Mouse (Mus musculus) ovary, postnatal 10 days (tissue): ENCODE results near the gene Lpp.

ENCODE experiments used
- DNase-seq: peaks from one replicate; pipeline ENCODE4 v3.0.0; 2022; ENCODE audit warnings: low spot score

Lpp gene

GRCm38 (mm10) chr16:24884017-24884416 lies 490.7 kb downstream of the Lpp start:
- DNase-seq = no peak

GRCm38 (mm10) chr16:24886346-24886745 lies 493.0 kb downstream of the Lpp start:
- no peak for DNase-seq

DNA sequence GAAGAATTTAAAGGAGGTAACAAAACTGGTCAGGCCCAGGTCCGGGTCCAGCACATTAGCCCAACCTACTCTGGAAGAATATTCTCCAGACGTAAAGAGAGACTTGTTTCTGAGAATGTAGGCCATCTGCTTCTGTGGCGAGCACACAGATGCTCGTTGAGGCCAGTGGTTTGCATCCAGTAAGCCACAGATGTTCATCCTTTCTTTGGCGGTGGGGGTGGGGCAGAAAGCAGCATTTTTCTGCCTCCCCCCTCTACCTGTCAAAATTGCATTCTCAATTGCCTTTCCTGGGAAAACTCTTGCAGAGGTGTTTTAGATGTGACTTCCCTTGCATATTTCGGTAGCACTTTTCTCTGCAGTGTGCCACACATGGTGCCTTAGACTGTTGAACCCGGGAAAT lies 493.6 kb downstream of the Lpp start:
- no peak for DNase-seq

GRCm38 (mm10) chr16:24891453-24891852 lies 498.1 kb downstream of the Lpp start:
- no peak for DNase-seq

DNA sequence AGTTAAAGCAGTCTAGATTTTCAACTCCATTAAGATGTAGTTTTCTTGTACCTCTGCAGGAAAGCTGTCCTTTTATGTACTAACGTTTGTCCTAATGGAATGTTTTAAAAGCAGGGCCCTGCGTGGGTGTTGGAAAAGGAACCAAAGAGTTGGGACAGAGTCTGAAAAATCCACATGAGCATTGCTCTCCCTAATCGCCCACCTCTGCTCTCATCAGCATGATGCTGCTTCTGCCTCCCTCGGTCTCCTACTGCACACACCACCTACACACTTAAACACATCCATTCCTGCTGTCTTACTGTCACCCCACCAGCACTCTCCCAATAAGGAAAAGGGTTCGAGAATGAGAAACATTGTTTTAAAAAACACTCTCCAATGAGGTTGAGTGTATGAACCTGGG lies 501.9 kb downstream of the Lpp start:
- no peak for DNase-seq

DNA sequence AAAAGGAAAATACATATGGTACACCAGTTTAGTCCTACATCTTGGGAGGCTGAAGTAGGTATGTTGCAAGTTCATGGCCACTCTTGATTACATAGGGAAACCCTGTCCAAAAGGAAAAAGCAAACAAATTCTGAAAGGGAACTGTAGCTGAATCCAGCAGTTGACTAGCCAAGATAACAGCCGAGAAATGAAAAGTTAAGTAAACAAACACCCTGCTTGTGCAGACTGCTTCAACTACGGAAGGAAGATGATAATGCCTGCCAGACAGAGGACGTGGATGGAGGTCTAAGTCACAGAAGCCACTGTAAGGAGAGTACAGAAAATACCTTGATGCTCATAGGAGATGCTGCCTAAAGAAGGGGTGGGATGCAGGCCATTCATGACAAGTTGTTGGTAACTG lies 504.3 kb downstream of the Lpp start:
- DNase-seq = no peak

GRCm38 (mm10) chr16:24900241-24900796 lies 507.0 kb downstream of the Lpp start:
- DNase-seq = no peak

DNA sequence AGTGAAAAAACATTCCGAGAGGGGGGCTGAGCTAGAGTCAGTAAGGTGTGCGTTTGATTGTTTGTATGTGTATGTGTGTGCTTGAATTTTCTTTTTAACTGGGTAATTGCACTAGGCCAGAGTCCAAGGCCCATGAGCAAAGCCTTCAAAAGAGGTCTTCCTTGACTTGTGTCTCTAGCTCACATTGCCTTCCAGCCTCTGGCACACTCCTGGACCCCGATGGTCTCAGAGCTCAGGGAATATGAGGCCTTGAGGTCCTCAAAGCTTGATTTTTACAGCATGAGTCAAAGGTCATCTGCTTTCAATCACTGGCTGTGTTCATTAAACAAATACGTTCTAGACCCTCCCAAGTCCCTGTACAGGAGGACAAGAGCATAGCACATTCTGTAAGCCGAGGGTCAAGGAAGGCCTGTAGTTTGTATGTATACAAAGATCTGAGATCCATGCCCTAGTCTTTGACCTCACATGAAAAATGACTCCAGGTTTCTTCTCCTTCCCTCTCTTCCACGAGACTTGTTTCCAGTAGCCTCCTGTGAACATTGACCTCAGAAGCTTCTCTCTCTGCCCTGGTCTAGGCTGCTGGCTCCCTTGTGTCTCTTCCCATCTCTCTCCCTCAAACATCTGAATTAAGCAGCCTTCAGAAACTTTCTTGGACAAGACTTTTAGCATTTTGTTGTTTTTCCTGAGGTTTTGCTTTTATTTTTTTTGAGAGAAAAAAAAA lies 508.0 kb downstream of the Lpp start:
- DNase-seq = no peak

- DNase-seq = no peak
These were observed 508.8 kb downstream of the Lpp start for GRCm38 (mm10) chr16:24902111-24902510.

DNA sequence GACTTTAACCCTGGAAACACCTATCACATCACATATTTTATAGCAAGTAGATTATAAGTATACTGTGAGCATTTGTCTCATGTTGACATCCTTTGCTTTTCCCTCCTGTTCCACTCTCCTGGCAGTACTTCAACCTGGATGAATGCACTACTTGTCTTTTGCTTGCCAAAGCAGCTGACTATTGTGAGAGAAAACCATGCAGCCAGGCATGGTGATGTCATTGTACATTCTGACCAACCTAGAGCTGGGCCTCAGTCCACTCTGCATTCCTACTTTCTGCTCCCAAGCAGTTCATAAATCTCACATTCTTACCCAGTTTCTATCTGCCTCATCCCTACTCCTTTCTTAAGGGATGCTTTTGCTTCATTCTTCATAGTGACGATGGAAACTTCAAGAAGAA lies 515.6 kb downstream of the Lpp start:
- no peak for DNase-seq

DNA sequence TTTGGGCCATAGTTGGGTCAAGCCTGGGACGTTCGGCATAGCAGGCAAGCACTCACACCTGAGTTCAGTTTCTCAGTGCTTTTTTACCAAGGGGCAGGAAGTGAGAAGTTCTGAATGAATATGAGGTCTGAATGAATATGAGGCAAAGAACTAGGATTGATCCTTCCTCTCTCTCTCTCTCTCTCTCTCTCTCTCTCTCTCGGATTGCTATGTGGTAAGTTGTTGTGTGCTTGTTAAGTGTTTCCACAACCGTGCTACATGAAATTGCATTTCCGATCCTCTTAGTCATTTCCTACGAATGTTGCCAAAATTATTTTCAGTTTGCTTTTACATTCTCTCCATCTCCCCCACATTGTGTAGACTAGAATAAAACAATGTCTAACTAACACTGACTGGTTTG lies 517.0 kb downstream of the Lpp start:
- no peak for DNase-seq

GRCm38 (mm10) chr16:24910834-24911233 lies 517.5 kb downstream of the Lpp start:
- DNase-seq = no peak

GRCm38 (mm10) chr16:24912381-24912780 lies 519.1 kb downstream of the Lpp start:
- no peak for DNase-seq

DNA sequence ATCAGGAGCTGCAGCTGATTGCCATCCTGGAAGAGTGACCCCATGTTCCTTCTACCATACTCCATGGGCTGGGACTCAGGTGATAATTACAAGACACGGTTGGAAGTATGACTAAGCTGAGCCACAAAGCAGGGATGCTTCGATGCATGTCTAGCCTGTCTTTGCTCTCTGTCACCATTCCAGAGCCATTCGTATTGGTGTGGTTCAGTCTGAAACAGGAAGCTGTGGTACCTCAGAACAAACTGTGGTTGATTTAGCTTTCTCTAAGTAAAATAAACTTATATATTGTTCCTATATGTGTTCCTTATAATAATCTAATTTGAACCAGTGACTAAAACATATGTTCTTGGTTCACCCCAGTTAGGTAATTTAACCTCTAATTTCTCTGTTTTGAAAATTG lies 519.7 kb downstream of the Lpp start:
- no peak for DNase-seq

DNA sequence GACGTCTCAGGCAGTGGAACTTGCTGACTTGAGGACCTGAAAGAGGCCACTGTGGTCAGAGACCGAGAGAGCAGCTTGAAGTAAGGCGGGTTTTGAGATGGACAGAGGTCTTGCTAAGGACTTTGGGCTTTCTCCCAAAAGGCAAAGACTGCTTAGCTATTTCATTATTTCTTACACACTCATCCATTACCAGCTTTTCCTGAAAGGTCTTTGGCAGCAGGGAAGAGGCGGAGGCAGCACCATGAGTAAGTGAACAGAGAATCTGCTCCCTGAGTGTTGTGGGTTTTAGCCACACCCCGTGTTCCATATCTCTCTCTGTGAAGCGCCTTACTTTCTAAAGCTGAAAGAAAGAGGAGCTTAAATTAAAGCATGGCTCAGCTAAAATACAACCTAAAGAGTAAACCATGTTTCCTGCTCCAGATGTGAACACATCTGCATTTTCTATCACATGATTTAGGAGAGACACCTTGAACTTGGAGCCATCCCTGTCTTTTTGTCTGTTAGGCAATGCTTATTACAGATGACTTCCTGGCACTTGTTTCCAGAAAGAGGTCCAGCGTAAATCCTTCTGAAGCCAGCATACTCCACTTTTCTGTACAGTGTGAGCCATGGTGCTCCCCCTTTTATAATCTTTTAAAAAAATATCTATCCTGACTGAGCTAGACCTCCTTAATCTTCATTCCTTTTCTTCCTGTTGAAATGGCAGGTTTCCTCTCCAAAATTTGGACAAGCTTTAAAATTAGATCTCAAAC lies 520.5 kb downstream of the Lpp start:
- DNase-seq = no peak

DNA sequence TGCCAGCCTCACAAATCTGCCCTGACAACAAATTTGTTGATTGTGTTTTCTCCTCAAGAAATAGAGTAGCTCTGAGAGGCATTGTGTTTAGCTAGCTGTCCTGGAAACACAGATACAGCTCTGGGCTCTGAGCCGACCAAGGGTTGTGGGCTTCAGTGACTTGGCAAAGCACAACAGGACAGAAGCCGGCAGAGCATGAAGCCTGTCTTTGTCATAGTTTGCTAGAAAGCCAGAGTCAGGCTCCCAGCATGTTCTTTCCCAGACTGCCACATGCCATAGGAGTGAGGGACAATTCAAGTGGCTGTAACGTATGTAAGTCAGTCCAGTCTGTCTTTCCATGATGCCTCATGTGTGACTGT lies 521.1 kb downstream of the Lpp start:
- DNase-seq = no peak

DNA sequence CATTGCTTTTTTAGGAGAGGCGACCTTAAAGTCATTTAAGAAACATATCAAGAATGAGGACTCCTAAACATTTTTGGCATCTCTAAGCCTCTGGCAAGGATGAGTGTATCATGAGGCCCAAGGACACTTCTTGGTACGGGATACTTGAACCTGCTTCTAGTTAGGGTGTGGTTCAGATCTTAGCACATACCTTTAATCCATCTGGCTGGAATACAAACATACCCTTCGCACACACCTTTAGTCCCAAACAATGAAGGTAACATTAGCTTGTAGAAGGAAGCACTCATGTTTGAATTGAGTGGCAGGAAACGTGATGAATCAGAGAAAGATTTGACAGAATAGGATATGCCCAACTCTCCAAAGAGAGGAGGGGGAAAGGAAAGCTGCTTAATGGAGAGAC lies 522.2 kb downstream of the Lpp start:
- DNase-seq = no peak

DNA sequence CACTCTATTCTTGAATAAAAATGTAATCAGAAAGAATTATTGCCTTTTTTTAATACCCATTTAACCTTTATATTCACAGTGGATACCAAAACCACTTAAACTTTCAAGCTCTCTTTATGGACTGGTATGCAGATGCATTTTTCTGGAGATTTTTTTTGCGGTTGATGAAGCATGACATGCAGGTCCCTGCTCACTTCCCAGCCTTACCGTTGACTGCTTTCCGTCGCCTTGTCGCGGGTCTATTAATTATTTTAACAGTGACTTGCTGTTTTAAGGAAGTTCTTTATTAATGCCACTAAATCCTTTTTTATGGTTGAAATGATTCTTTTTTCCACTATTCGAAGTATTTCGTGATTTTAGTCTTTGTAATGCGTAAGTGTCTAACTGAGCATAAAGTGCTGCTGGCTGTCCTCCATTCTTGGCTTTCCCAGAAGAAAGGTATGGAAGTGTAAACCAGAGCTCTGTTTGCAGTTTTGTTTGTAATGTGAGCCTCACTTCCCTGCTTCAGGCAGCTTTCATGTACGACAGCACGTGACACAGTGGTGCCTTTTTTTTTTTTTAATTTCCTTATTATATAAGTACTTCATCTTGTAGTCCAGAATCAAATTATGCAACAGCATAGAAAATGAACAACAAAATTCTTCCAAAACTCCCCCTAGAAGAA lies 526.2 kb downstream of the Lpp start:
- no peak for DNase-seq

GRCm38 (mm10) chr16:24930070-24930469 lies 536.8 kb downstream of the Lpp start:
- no peak for DNase-seq

GRCm38 (mm10) chr16:24930621-24931020 lies 537.3 kb downstream of the Lpp start:
- no peak for DNase-seq

DNA sequence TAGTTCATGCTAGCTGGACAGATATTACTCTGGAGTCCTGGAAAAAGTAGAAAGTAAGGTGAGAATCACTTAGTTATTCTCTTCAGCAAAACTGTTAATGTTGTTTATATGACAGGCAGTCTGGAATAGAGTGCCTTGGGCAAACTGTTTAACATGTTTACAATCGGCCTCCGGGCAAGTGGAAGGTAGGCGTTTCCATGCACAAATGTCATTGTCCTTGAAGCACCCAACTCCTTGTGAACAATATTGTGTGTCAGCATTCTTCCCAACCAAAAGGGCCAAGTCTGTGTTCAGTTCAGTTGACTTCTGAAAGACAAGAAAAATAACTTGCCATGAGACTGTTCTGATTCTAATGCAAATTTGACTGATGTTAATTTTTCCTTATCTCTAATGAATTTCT lies 539.5 kb downstream of the Lpp start:
- DNase-seq = no peak

DNA sequence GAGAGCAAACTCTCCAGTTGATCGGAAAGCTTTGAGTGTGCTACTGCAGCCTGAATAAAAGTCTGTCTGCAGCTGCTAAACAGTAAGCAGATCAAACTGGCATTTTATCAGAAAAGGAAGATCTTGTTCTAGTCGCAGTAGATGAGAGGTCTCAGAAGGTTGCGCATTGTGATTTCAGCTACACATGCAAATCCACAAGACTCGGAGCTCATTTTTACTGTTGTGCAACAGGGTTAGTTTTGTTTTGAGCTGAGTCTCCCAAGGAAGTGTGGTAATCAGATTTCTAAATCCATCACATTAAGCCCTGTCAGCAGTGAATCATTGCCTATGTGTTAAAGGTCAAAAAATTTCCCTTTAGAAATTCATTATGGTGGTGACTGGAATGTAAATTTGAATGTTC lies 540.4 kb downstream of the Lpp start:
- DNase-seq = no peak
